Mouse (Mus musculus) liver, embryonic 15.5 days (tissue): Measurements from ENCODE around the gene Rap1gap. TPM values are rescaled to one million over a fixed set of nuclear protein-coding genes. Genes with fewer than 3 reads are reported as not detected.

Experiments
- ATAC-seq: fragments of 200-750 bp; cut with Nextera tagmentation; 2 replicates; pipeline ENCODE4 v1.8.0; 2017; ENCODE audit warnings: moderate number of reproducible peaks, mild to moderate bottlenecking, moderate library complexity; ENCODE audit not compliant: insufficient read depth
- H3K27ac ChIP-seq: fragments of 300-500 bp; sonication (generic); replicated peaks from 2 replicates; pipeline ENCODE4 v1.5.1; 2015; ENCODE audit warnings: mild to moderate bottlenecking, inconsistent platforms
- H3K27me3 ChIP-seq: fragments of 300-500 bp; sonication (generic); 2 replicates; pipeline ENCODE4 v1.6.1; 2015; ENCODE audit warnings: mild to moderate bottlenecking, inconsistent platforms
- H3K36me3 ChIP-seq: fragments of 300-500 bp; sonication (generic); replicated peaks from 2 replicates; pipeline ENCODE4 v1.6.1; 2015; ENCODE audit warnings: moderate library complexity, mild to moderate bottlenecking, inconsistent platforms
- H3K4me1 ChIP-seq: fragments of 300-500 bp; sonication (generic); replicated peaks from 2 replicates; pipeline ENCODE4 v1.6.1; 2015; ENCODE audit warnings: inconsistent platforms
- H3K4me2 ChIP-seq: fragments of 300-500 bp; sonication (generic); 2 replicates; pipeline ENCODE4 v1.6.1; 2015; ENCODE audit warnings: moderate library complexity, mild to moderate bottlenecking, inconsistent platforms
- H3K4me3 ChIP-seq: fragments of 300-500 bp; sonication (generic); replicated peaks from 2 replicates; pipeline ENCODE4 v1.5.1; 2015; ENCODE audit warnings: mild to moderate bottlenecking, inconsistent platforms
- H3K9ac ChIP-seq: fragments of 300-500 bp; sonication (generic); 2 replicates; pipeline ENCODE4 v1.6.1; 2015; ENCODE audit warnings: moderate library complexity, mild to moderate bottlenecking, inconsistent platforms
- H3K9me3 ChIP-seq: fragments of 300-500 bp; sonication (generic); replicated peaks from 2 replicates; pipeline ENCODE4 v1.6.1; 2016; ENCODE audit warnings: inconsistent platforms
- whole genome bisulfite sequencing: fragments of 180-500 bp; shearing (Covaris S2); methylation state at CpG from one replicate; pipeline ENCODE4 v1.1.7; 2015; ENCODE audit warnings: mixed read lengths; ENCODE audit not compliant: insufficient replicate concordance; 5-methylcytosine and 5-hydroxymethylcytosine counted together
- polyA plus RNA-seq: library from polyadenylated mRNA; unstranded; fragments of >200 nt; fragmentation: Nextera tagmentation; extraction: Ambion mirVana; gene quantifications from 2 replicates; pipeline ENCODE4 v1.2.1, GENCODE M21; 2015

The Rap1gap gene
- polyA plus RNA-seq, 1 experiment from 2014 or later, result 2.0 TPM

- Histone ChIP-seq H3K27ac (no peak overlapping the region), H3K9me3 (no peaks in the 10 kb centered on the region), H3K4me2 (no peak overlapping the region), H3K36me3 (peaks cover 16% of the 10 kb centered on the region), H3K4me1 (peaks cover 8% of the 10 kb centered on the region), H3K9ac (no peak overlapping the region), H3K4me3 (no peak overlapping the region), H3K27me3 (peaks cover 41% of the 10 kb centered on the region)
- no peak for ATAC-seq
- whole genome bisulfite sequencing, result 84% methylated on average over 6 of the region's 6 CpGs
Observed at GRCm38 (mm10) chr4:137661547-137661946, 3.0 kb upstream of the Rap1gap start.

GRCm38 (mm10) chr4:137663491-137663890 lies 1.0 kb upstream of the Rap1gap start:
- ATAC-seq, result no peak
- Histone ChIP-seq H3K27ac (no peak overlapping the region), H3K36me3 (no peaks in the 10 kb centered on the region), H3K4me3 (no peak overlapping the region), H3K9me3 (no peaks in the 10 kb centered on the region), H3K9ac (no peak overlapping the region), H3K4me2 (no peak overlapping the region), H3K4me1 (peaks cover 8% of the 10 kb centered on the region), H3K27me3 (peaks cover 61% of the 10 kb centered on the region)
- WGBS, result 51% methylated on average over 4 of the region's 4 CpGs

- Histone ChIP-seq H3K9me3 (no peaks in the 10 kb centered on the region), H3K27me3 (peaks cover 61% of the 10 kb centered on the region), H3K4me3 (peak overlapping the region; percentile 46), H3K4me2 (peak overlapping the region; percentile 65), H3K27ac (no peak overlapping the region), H3K36me3 (no peaks in the 10 kb centered on the region), H3K4me1 (peaks cover 8% of the 10 kb centered on the region; the same call in 1 of the 2 replicates), H3K9ac (no peak overlapping the region)
- no peak for ATAC-seq
- WGBS, result 11% methylated on average over 15 of the region's 15 CpGs
Observed at GRCm38 (mm10) chr4:137664980-137665675, 602 bp downstream of the Rap1gap start.

- Histone ChIP-seq H3K9me3 (no peaks in the 10 kb centered on the region), H3K4me1 (peaks cover 8% of the 10 kb centered on the region; the same call in 1 of the 2 replicates), H3K27me3 (peaks cover 61% of the 10 kb centered on the region), H3K36me3 (no peaks in the 10 kb centered on the region), H3K9ac (no peak overlapping the region), H3K4me3 (no peak overlapping the region), H3K27ac (no peak overlapping the region), H3K4me2 (no peak overlapping the region)
- 72% methylated on average over 5 of the region's 5 CpGs for WGBS
- ATAC-seq, result no peak
Observed at GRCm38 (mm10) chr4:137665791-137666190, 1.3 kb downstream of the Rap1gap start.

GRCm38 (mm10) chr4:137666283-137666957 lies 1.9 kb downstream of the Rap1gap start:
- peaks cover 8% of the 10 kb centered on the region; the same call in 1 of the 2 replicates for H3K4me1 ChIP-seq
- no peaks in the 10 kb centered on the region for H3K9me3 ChIP-seq
- no peak overlapping the region for H3K4me3 ChIP-seq
- no peak overlapping the region for H3K9ac ChIP-seq
- peaks cover 61% of the 10 kb centered on the region for H3K27me3 ChIP-seq
- H3K4me2 ChIP-seq, result no peak overlapping the region
- no peaks in the 10 kb centered on the region for H3K36me3 ChIP-seq
- ATAC-seq, result no peak
- no peak overlapping the region for H3K27ac ChIP-seq
- WGBS, result 46% methylated on average over 5 of the region's 5 CpGs

- H3K27ac ChIP-seq, result no peak overlapping the region
- no peak overlapping the region for H3K4me3 ChIP-seq
- no peak for ATAC-seq
- no peaks in the 10 kb centered on the region for H3K9me3 ChIP-seq
- no peak overlapping the region for H3K4me2 ChIP-seq
- H3K9ac ChIP-seq, result no peak overlapping the region
- H3K27me3 ChIP-seq, result peaks cover 61% of the 10 kb centered on the region
- H3K4me1 ChIP-seq, result peaks cover 8% of the 10 kb centered on the region; the same call in 1 of the 2 replicates
- 55% methylated on average over 8 of the region's 8 CpGs for WGBS
- no peaks in the 10 kb centered on the region for H3K36me3 ChIP-seq
Observed at GRCm38 (mm10) chr4:137666958-137667345, 2.4 kb downstream of the Rap1gap start.

GRCm38 (mm10) chr4:137667747-137668146 lies 3.2 kb downstream of the Rap1gap start:
- H3K27ac ChIP-seq, result no peak overlapping the region
- no peak overlapping the region for H3K4me2 ChIP-seq
- H3K9ac ChIP-seq, result no peak overlapping the region
- H3K36me3 ChIP-seq, result no peaks in the 10 kb centered on the region
- no peaks in the 10 kb centered on the region for H3K9me3 ChIP-seq
- H3K27me3 ChIP-seq, result peaks cover 58% of the 10 kb centered on the region
- H3K4me1 ChIP-seq, result peaks cover 8% of the 10 kb centered on the region; the same call in 1 of the 2 replicates
- no peak for ATAC-seq
- H3K4me3 ChIP-seq, result no peak overlapping the region
- WGBS, result 38% methylated on average over 5 of the region's 5 CpGs

GRCm38 (mm10) chr4:137671711-137672500 lies 7.4 kb downstream of the Rap1gap start:
- no peaks in the 10 kb centered on the region for H3K4me1 ChIP-seq
- H3K9ac ChIP-seq, result no peak overlapping the region
- H3K27me3 ChIP-seq, result peaks cover 17% of the 10 kb centered on the region
- no peak for ATAC-seq
- H3K9me3 ChIP-seq, result no peaks in the 10 kb centered on the region
- no peak overlapping the region for H3K27ac ChIP-seq
- WGBS, result 51% methylated on average over 13 of the region's 13 CpGs
- no peak overlapping the region for H3K4me2 ChIP-seq
- no peaks in the 10 kb centered on the region for H3K36me3 ChIP-seq
- H3K4me3 ChIP-seq, result no peak overlapping the region

- ATAC-seq, result no peak
- no peak overlapping the region for H3K4me2 ChIP-seq
- H3K27ac ChIP-seq, result no peak overlapping the region
- H3K27me3 ChIP-seq, result peaks cover 20% of the 10 kb centered on the region
- H3K36me3 ChIP-seq, result no peaks in the 10 kb centered on the region
- 57% methylated on average over 7 of the region's 7 CpGs for WGBS
- no peak overlapping the region for H3K4me3 ChIP-seq
- no peak overlapping the region for H3K9ac ChIP-seq
- H3K9me3 ChIP-seq, result no peaks in the 10 kb centered on the region
- H3K4me1 ChIP-seq, result no peaks in the 10 kb centered on the region
Observed at GRCm38 (mm10) chr4:137675566-137675965, 11.0 kb downstream of the Rap1gap start.

- no peak overlapping the region for H3K9ac ChIP-seq
- no peaks in the 10 kb centered on the region for H3K36me3 ChIP-seq
- no peak for ATAC-seq
- H3K27me3 ChIP-seq, result peaks cover 25% of the 10 kb centered on the region
- WGBS, result 12% methylated on average over 11 of the region's 11 CpGs
- no peak overlapping the region for H3K27ac ChIP-seq
- H3K4me1 ChIP-seq, result no peaks in the 10 kb centered on the region
- H3K4me3 ChIP-seq, result no peak overlapping the region
- no peaks in the 10 kb centered on the region for H3K9me3 ChIP-seq
- H3K4me2 ChIP-seq, result no peak overlapping the region
Observed at GRCm38 (mm10) chr4:137676057-137676456, 11.5 kb downstream of the Rap1gap start.
